Mouse (Mus musculus) thymus, adult 2 months (tissue): ENCODE results near the gene Dcaf17. TPM values are rescaled to one million over a fixed set of nuclear protein-coding genes. Genes with fewer than 3 reads are reported as not detected.

ENCODE experiments used
- DNase-seq: peaks from one replicate; pipeline ENCODE4 v3.0.0; 2021
- H3K27ac ChIP-seq: fragments of 200-500 bp; 2 replicates; pipeline ENCODE4 v1.5.1; 2012; ENCODE audit warnings: low read length, control low read depth; ENCODE audit not compliant: control insufficient read depth, insufficient read depth
- H3K27me3 ChIP-seq: fragments of 200-500 bp; 2 replicates; pipeline ENCODE4 v1.6.1; 2012; ENCODE audit warnings: mild to moderate bottlenecking, low read length, moderate library complexity, mixed read lengths; ENCODE audit not compliant: control insufficient read depth, insufficient read depth
- H3K36me3 ChIP-seq: fragments of 200-500 bp; 2 replicates; pipeline ENCODE4 v1.6.1; 2012; ENCODE audit warnings: mild to moderate bottlenecking, low read length, moderate library complexity; ENCODE audit not compliant: control insufficient read depth, insufficient read depth
- H3K4me1 ChIP-seq: fragments of 200-500 bp; replicated peaks from 2 replicates; pipeline ENCODE4 v1.6.1; 2012; ENCODE audit warnings: low read length; ENCODE audit not compliant: control insufficient read depth, insufficient read depth
- H3K4me3 ChIP-seq: fragments of 200-500 bp; 2 replicates; pipeline ENCODE4 v1.5.1; 2012; ENCODE audit warnings: mild to moderate bottlenecking, low read length, control low read depth, moderate library complexity; ENCODE audit not compliant: control insufficient read depth, insufficient read depth
- CTCF ChIP-seq: fragments of 200-500 bp; IDR thresholded peaks from 2 replicates; pipeline ENCODE4 v1.5.1; 2012; ENCODE audit warnings: mild to moderate bottlenecking, control low read depth, low read length, moderate library complexity, borderline replicate concordance; ENCODE audit not compliant: control insufficient read depth, poor library complexity, insufficient read depth; ENCODE audit errors: extremely low read depth
- POLR2A ChIP-seq: fragments of 200-500 bp; IDR thresholded peaks from 2 replicates; pipeline ENCODE4 v1.6.1; 2012; ENCODE audit warnings: mild to moderate bottlenecking, low read length, control low read depth, moderate library complexity; ENCODE audit not compliant: control insufficient read depth, poor library complexity, insufficient read depth; ENCODE audit errors: extremely low read depth
- WGBS: fragments of 180-500 bp; shearing (Covaris S2); methylation state at CpG from one replicate; pipeline ENCODE4 v1.1.7; 2018; 5-methylcytosine and 5-hydroxymethylcytosine counted together
- polyA plus RNA-seq: library from polyadenylated mRNA; depleted of rRNA; stranded (reverse); fragments of >200 nt; gene quantifications from 2 replicates; pipeline ENCODE4 v1.2.3, GENCODE M21; 2012

The Dcaf17 gene
- polyA plus RNA-seq, 1 experiment, result 10.2 TPM

DNA sequence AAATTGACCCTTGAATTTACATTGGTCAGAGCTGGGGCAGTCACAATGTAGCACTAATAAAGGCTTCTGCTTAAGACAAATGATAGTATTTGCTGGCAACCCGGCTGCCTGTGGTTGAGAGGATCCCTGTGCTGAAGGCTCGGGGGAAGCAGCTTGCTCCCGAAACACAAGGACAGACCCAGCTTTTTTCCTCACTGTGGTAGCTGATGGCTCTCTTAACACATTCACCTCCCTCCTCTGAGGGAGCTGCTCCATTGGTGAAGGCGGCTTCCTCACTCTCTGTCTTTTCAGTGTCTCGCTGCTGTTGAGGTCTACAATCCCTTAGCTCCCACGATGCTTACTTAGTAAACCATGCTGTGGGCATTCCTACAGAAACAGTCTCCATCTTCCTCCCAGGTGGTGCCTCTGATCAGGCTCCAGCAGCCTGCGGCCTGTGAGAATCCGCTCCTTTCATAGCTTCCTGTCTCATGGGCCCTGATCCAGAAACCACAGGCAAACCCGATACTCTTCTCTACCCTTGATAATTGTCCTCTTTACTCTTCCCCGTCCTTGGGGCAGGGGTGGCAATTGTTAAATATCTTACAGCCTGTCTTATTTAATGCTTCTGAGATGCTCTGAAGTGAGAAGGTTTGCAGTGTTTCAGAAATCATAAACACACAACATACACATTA lies 47.6 kb downstream of the Dcaf17 start:
- Histone ChIP-seq H3K27me3 (no peaks in the 10 kb centered on the region), H3K27ac (no peak overlapping the region; the same call in 1 of the 2 replicates), H3K4me3 (no peak overlapping the region), H3K36me3 (peaks cover 5% of the 10 kb centered on the region; the same call in 1 of the 2 replicates), H3K4me1 (peaks cover 5% of the 10 kb centered on the region)
- WGBS, result 18% methylated on average over 10 of the region's 10 CpGs
- TF ChIP-seq POLR2A, result no peak
- no peak for TF ChIP-seq CTCF
- peak; percentile 20 for DNase-seq

DNA sequence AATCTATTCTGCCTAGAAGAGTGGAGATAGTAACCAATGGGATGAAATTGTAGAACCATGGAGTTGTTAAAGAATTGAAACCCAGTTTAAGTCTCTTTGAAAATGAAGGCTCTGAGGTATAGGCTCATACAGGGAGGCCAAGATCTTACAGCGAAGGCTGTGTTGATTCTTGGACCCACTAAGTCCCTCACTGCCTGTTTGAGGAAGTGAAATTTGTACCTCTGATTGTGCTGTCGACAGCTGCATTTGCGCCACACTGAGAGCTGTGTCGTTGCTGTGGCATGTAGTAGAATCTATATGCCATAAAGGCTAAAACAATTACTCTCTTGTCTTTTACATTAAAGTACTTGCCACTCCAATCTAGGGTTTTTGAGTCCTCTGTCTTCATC lies 48.2 kb downstream of the Dcaf17 start:
- Histone ChIP-seq H3K27me3 (no peaks in the 10 kb centered on the region), H3K4me3 (no peak overlapping the region), H3K4me1 (peaks cover 5% of the 10 kb centered on the region), H3K27ac (no peak overlapping the region), H3K36me3 (peaks cover 5% of the 10 kb centered on the region; the same call in 1 of the 2 replicates)
- no peak for DNase-seq
- WGBS, result 22% methylated on average over 4 of the region's 4 CpGs
- TF ChIP-seq CTCF, result no peak
- TF ChIP-seq POLR2A, result no peak

DNA sequence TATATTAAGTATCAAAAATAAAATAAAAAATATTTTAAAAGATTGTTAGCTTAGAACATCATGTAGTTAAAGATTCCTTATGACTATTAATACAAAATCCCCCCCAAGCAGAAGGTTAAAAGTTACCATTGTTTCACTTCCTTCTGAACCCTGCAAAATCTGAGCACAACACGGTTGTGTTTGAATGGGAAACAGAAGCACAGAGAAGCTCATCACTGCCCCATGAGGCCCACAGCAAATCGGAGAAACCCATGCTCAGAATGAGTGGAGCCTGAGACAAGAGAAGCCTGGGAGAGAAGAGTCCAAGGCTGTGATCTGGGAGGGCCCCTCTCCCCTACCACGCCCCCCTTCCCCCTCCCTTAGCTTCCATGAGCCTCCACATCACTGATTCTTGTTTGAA lies 49.6 kb downstream of the Dcaf17 start:
- TF ChIP-seq CTCF (no peak), POLR2A (no peak)
- WGBS, result 74% methylated on average over 3 of the region's 3 CpGs
- H3K27me3 ChIP-seq, result no peaks in the 10 kb centered on the region

DNA sequence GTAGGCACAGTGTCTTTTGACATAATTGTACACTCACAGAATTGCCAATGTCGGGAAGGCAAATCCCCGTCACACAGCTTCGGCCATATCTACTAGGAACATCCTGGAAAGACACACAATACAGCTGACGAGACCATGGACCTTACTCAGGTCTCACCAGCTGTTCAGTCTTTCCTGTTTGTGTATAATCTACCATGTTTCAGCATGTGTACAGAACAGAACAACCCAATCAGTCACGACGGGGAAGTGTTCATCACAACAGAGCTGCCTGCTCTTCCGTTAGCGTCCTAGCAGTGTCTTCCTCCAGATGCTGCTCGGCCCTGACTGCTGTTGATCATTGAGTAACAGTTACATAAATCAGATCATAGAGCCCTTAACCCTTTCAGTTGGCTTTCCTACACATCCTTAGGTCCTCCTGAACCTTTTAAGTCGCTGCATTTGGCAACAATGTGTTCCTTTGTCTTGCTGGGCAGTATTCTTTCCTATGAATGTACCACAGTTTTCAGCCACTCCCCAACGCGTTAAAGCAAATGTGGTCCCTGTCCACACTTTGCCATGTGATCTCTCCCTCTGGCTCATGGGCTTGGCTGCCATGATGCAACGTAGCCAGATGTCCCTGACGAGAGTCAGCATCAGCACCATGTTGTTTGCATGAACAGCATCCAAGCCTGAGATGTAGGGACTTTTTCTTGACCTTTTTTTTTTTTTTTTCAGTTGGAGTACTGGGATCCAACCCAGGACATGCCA lies 50.5 kb downstream of the Dcaf17 start:
- WGBS, result 90% methylated on average over 14 of the region's 14 CpGs
- DNase-seq, result no peak
- no peaks in the 10 kb centered on the region for H3K36me3 ChIP-seq
- TF ChIP-seq CTCF, result no peak
- H3K4me1 ChIP-seq, result peaks cover 5% of the 10 kb centered on the region
- no peak overlapping the region for H3K4me3 ChIP-seq
- no peaks in the 10 kb centered on the region for H3K27me3 ChIP-seq
- no peak overlapping the region for H3K27ac ChIP-seq

More for the DNA sequence above, 49.6 kb downstream of the Dcaf17 start:
- H3K36me3 ChIP-seq, result no peaks in the 10 kb centered on the region
- H3K4me1 ChIP-seq, result peaks cover 5% of the 10 kb centered on the region
- no peak overlapping the region for H3K4me3 ChIP-seq
- H3K27ac ChIP-seq, result no peak overlapping the region
- no peak for DNase-seq

DNA sequence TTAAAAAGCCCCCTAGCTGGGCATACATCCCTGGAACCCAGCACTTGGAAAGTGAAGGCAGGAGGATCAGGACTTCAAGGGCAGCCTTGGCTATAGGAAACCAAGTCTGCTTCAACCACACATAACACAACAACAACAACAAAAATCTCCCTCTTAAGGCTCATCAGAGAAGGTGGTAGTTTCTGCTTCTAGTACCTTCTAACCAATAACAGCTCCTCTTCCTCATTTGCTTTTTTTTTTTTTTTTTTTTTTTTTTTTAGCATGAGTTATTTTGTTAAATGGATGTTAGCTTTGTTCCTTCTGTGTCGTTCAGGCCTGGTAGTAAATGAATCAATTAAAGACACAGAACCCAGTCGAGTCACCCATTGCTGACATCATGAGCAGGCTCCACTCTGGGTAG lies 52.1 kb downstream of the Dcaf17 start:
- no peak for TF ChIP-seq CTCF
- TF ChIP-seq POLR2A, result no peak
- Histone ChIP-seq H3K36me3 (no peaks in the 10 kb centered on the region), H3K27me3 (no peaks in the 10 kb centered on the region), H3K27ac (no peak overlapping the region), H3K4me3 (no peak overlapping the region), H3K4me1 (peaks cover 5% of the 10 kb centered on the region)
- DNase-seq, result no peak
- WGBS, result 93% methylated on average over 2 of the region's 2 CpGs

DNA sequence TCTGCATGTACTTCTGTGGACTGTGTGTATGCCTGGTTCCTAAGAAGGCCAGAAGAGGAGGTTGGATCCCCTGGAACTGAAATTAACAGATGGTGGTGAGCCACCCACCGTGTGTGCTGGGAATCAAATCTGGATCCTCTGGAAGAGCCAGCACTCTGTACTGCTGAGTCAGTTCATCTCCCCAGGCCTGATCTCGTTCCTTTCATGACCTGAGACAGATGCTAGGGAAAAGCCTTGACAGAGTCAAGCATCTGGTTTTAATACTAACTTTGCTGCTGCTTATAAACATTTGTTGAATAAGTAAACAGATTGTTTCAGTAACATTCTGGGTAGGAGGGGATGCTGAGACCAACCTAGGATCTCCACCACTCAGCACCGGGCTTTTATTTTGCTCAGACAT lies 53.4 kb downstream of the Dcaf17 start:
- 94% methylated on average over 3 of the region's 3 CpGs for WGBS
- H3K4me3 ChIP-seq, result no peak overlapping the region
- no peaks in the 10 kb centered on the region for H3K27me3 ChIP-seq
- H3K36me3 ChIP-seq, result no peaks in the 10 kb centered on the region
- H3K4me1 ChIP-seq, result no peaks in the 10 kb centered on the region
- no peak for DNase-seq
- H3K27ac ChIP-seq, result no peak overlapping the region
- TF ChIP-seq POLR2A (no peak), CTCF (no peak)
